1 mouse cellular context compared by ENCODE assay signal in the genomic region with DNA sequence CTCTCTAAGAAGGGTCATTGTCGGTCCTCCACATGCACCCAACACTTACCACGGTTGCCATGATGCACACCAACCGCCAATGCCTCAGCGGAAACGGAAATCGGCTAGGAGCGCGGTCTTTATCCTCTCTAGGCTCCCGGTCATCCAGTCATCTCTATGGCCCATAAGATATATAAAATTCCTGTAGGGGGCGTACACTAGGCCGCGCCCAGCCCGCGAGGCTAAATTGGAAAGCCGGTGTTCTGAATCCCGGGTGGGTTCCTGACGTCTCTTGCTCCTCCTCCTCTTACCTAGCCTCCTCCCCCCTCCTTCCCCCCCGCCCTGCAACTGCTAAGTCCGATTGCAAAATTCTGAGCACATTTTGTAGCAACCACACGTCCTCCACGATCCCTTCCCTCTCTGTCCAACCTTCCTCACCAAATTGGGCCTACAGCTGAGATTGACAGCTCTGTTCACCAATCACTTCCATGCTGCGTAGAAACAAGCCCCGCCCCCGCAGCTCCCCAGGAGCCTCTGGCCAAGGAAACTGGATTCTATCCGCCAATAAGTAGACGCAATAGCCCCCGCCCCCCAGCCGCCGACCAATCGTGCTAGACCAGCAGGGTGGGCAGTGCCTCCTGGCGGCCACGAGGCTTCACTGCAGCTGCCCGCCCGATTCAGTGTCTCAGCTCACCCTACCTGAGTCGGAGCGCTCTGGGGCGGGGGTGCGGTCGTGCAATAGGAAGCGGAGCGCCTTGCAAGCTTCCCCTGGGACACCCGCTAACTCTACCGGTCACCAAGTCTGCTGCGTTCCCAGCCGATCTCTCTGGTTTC.
TF ChIP-seq lines count a peak whose summit lies in the region.

A gene (plus strand): TSS at position 642 of the 813 bp plus-strand sequence.

TF ChIP-seq in myocyte, 11 proteins besides CTCF, POLR2A, EP300 and RAD21 (continued from another document):
- TF ChIP-seq MYOG (IDR thresholded peaks at IDR 0.05; ENCODE audit: control insufficient read depth in 1 of 3, insufficient read depth in 1 of 3, insufficient read length in 2 of 3, low read depth in 2 of 3), result peak in 1 of 3 experiments; percentile 73
- TF ChIP-seq MYOD1 (IDR thresholded peaks at IDR 0.05; ENCODE audit: control insufficient read depth in 1 of 3, insufficient read length in 2 of 3, low read depth in 2 of 3), result peak in 1 of 3 experiments; percentile 71
- peak; percentile 93 for TF ChIP-seq SRF (IDR thresholded peaks at IDR 0.05; ENCODE audit: control insufficient read depth, insufficient read length, low read depth)
- peak; percentile 81 for TF ChIP-seq POLR2AphosphoS2 (IDR thresholded peaks at IDR 0.05; ENCODE audit: insufficient read length, low read depth)
TF ChIP-seq in myocyte: peak in this region for 5.
